26 mouse cellular contexts compared by ENCODE assay signal in genomic region chr8:73061410-73061809, GRCm38 (mm10).
A peak's percentile ranks its signal among the peaks of the same experiment; 100 is the strongest.
DNase-seq lines count a peak whose midpoint lies in the region; ATAC-seq and TF ChIP-seq lines count a peak whose summit lies in the region.
"Had no signal": no experiment of that assay in that cellular context is flagged by ENCODE, and none has a peak within 500 bp of the region (broad histone marks: within the 10 kb centered on the region; RNA-seq: fewer than 3 reads in every experiment).

No protein-coding gene starts in this region.

- TF ChIP-seq CTCF in liver, adult 2 months (IDR thresholded peaks at IDR 0.05; ENCODE audit: low read depth, low read length), result no peak
- TF ChIP-seq CTCF in liver, postnatal 0 days (IDR thresholded peaks at IDR 0.05; ENCODE audit: low read depth), result no peak

- no peaks in the 10 kb centered on the region for H3K4me1 ChIP-seq in kidney, embryonic 15.5 days
- peaks cover 2% of the 10 kb centered on the region; the same call in 1 of the 2 replicates for H3K4me1 ChIP-seq in liver, adult 2 months (ENCODE audit: control insufficient read depth, insufficient read depth, low read length)
- no peaks in the 10 kb centered on the region for H3K4me1 ChIP-seq in liver, postnatal 0 days (ENCODE audit: insufficient read depth)
- H3K4me1 ChIP-seq: forebrain, embryonic 10.5 days; forebrain, embryonic 13.5 days; heart, embryonic 12.5 days; heart, embryonic 15.5 days; hindbrain, embryonic 10.5 days; hindbrain, embryonic 13.5 days; intestine, embryonic 15.5 days had no signal

- peak; percentile 69; the same call in 1 of the 2 replicates for ATAC-seq in kidney, embryonic 15.5 days (replicated peaks; ENCODE audit: low FRiP score)
- no peak for ATAC-seq in liver, postnatal 0 days
- ATAC-seq: forebrain, embryonic 13.5 days; forebrain, embryonic 16.5 days; hindbrain, embryonic 16.5 days; intestine, embryonic 15.5 days; Patski had no signal

- H3K79me2 ChIP-seq in liver, adult 2 months (ENCODE audit: control insufficient read depth, insufficient read depth, low read length), result no peaks in the 10 kb centered on the region

- DNase-seq in gastrocnemius, adult 18-20 months (ENCODE audit: low spot score), result peak; percentile 35
- DNase-seq in gastrocnemius, postnatal 4 days (ENCODE audit: low spot score in 2 of 2), result no peak
- no peak for DNase-seq in kidney, adult 11 months
- DNase-seq in liver, adult 2 months (ENCODE audit: extremely low read depth, low read depth, low spot score), result peak; percentile 33
- no peak for DNase-seq in liver, postnatal 0 days
- DNase-seq: adrenal gland, postnatal 10 days; adrenal gland, postnatal 36 days; B cell, adult 2 months; cerebellum, adult 18-20 months; cerebellum, adult 9-10 months; cerebellum, postnatal 14 days; heart, adult 18-20 months; heart, postnatal 10 days; heart, postnatal 36 days had no signal

- no peaks in the 10 kb centered on the region for H3K36me3 ChIP-seq in kidney, embryonic 15.5 days
- H3K36me3 ChIP-seq in liver, adult 2 months (ENCODE audit: control insufficient read depth, insufficient read depth, low read length), result no peaks in the 10 kb centered on the region
- no peaks in the 10 kb centered on the region for H3K36me3 ChIP-seq in liver, postnatal 0 days (replicated peaks; ENCODE audit: insufficient read depth, low read length)
- H3K36me3 ChIP-seq: forebrain, embryonic 10.5 days; G1E; heart, embryonic 12.5 days; heart, embryonic 15.5 days; hindbrain, embryonic 10.5 days; hindbrain, embryonic 13.5 days; intestine, embryonic 15.5 days had no signal

- no peak overlapping the region for H3K27ac ChIP-seq in kidney, embryonic 15.5 days
- no peak overlapping the region for H3K27ac ChIP-seq in liver, adult 2 months (replicated peaks; ENCODE audit: insufficient read depth, low read depth, low read length)
- no peak overlapping the region for H3K27ac ChIP-seq in liver, postnatal 0 days (ENCODE audit: low read depth)
- H3K27ac ChIP-seq: forebrain, embryonic 10.5 days; forebrain, embryonic 13.5 days; heart, embryonic 15.5 days; hindbrain, embryonic 10.5 days; hindbrain, embryonic 13.5 days; intestine, embryonic 15.5 days had no signal

- TF ChIP-seq POLR2A in liver, adult 2 months (IDR thresholded peaks at IDR 0.05; ENCODE audit: extremely low read depth, insufficient read depth, low read length), result no peak

- no peaks in the 10 kb centered on the region for H3K27me3 ChIP-seq in kidney, embryonic 15.5 days
- H3K27me3 ChIP-seq in liver, adult 2 months (ENCODE audit: control insufficient read depth, insufficient read depth, low read length), result no peaks in the 10 kb centered on the region
- H3K27me3 ChIP-seq in liver, postnatal 0 days (ENCODE audit: insufficient read depth, low read length), result no peaks in the 10 kb centered on the region
- H3K27me3 ChIP-seq: forebrain, embryonic 13.5 days; heart, embryonic 12.5 days; heart, embryonic 15.5 days; hindbrain, embryonic 13.5 days; intestine, embryonic 15.5 days; Patski had no signal

- H3K4me2 ChIP-seq in kidney, embryonic 15.5 days, result no peak overlapping the region
- no peak overlapping the region for H3K4me2 ChIP-seq in liver, postnatal 0 days (ENCODE audit: low read depth, low read length)
- H3K4me2 ChIP-seq: forebrain, embryonic 13.5 days; heart, embryonic 12.5 days; heart, embryonic 15.5 days; hindbrain, embryonic 13.5 days; intestine, embryonic 15.5 days had no signal

- TF ChIP-seq EP300 in liver, postnatal 0 days (IDR thresholded peaks at IDR 0.05; ENCODE audit: low read depth), result no peak

- H3K9me3 ChIP-seq in kidney, embryonic 15.5 days (replicated peaks), result no peaks in the 10 kb centered on the region
- no peaks in the 10 kb centered on the region for H3K9me3 ChIP-seq in liver, postnatal 0 days (ENCODE audit: low read length)
- H3K9me3 ChIP-seq: forebrain, embryonic 10.5 days; forebrain, embryonic 13.5 days; G1E; heart, embryonic 12.5 days; heart, embryonic 15.5 days; hindbrain, embryonic 10.5 days; hindbrain, embryonic 13.5 days; intestine, embryonic 15.5 days had no signal

- H3K4me3 ChIP-seq in kidney, embryonic 15.5 days (replicated peaks), result no peak overlapping the region
- no peak overlapping the region for H3K4me3 ChIP-seq in liver, adult 2 months (ENCODE audit: insufficient read depth, low read depth, low read length)
- H3K4me3 ChIP-seq in liver, postnatal 0 days (ENCODE audit: low read depth, low read length), result no peak overlapping the region
- H3K4me3 ChIP-seq: forebrain, embryonic 10.5 days; forebrain, embryonic 13.5 days; heart, embryonic 12.5 days; heart, embryonic 15.5 days; hindbrain, embryonic 10.5 days; hindbrain, embryonic 13.5 days; intestine, embryonic 15.5 days had no signal

- WGBS in kidney, embryonic 15.5 days, result 30% methylated on average over 1 of the region's 1 CpGs
- WGBS in liver, adult 2 months, result 14% methylated on average over 1 of the region's 1 CpGs
- WGBS in liver, postnatal 0 days (ENCODE audit: insufficient replicate concordance), result 27% methylated on average over 1 of the region's 1 CpGs

- H3K9ac ChIP-seq in kidney, embryonic 15.5 days, result no peak overlapping the region
- no peak overlapping the region for H3K9ac ChIP-seq in liver, adult 2 months (ENCODE audit: low read depth, low read length)
- H3K9ac ChIP-seq in liver, postnatal 0 days (replicated peaks), result no peak overlapping the region
- H3K9ac ChIP-seq: forebrain, embryonic 13.5 days; heart, embryonic 12.5 days; heart, embryonic 15.5 days; hindbrain, embryonic 13.5 days; intestine, embryonic 15.5 days had no signal

Comparison
In these comparisons a context has a peak if more than half of its experiments do, and no peak if none do; other contexts are left out.
1. DNase-seq: peak in gastrocnemius, adult 18-20 months (single experiment) and liver, adult 2 months (single experiment); none in gastrocnemius, postnatal 4 days (0 of 2), kidney, adult 11 months (single experiment) and liver, postnatal 0 days (single experiment).